Mouse (Mus musculus) hindbrain, postnatal 0 days (tissue): Measurements from ENCODE around the gene Rpgrip1l. TPM values are rescaled to one million over a fixed set of nuclear protein-coding genes. Genes with fewer than 3 reads are reported as not detected.

Source experiments
- ATAC-seq: fragments of 200-750 bp; cut with Nextera tagmentation; 2 replicates; pipeline ENCODE4 v1.8.0; 2017; ENCODE audit warnings: mild to moderate bottlenecking, moderate TSS enrichment, moderate library complexity
- DNase-seq: peaks from one replicate; pipeline ENCODE4 v3.0.0-alpha.2; 2015; ENCODE audit warnings: low spot score
- H3K27ac ChIP-seq: fragments of 300-500 bp; sonication (generic); 2 replicates; pipeline ENCODE4 v1.5.1; 2014; ENCODE audit warnings: mild to moderate bottlenecking
- H3K27me3 ChIP-seq: fragments of 300-500 bp; sonication (generic); 2 replicates; pipeline ENCODE4 v1.6.1; 2014; ENCODE audit warnings: low read length, mixed read lengths; ENCODE audit not compliant: insufficient read depth
- H3K36me3 ChIP-seq: fragments of 300-500 bp; sonication (generic); 2 replicates; pipeline ENCODE4 v1.6.1; 2014; ENCODE audit warnings: low read length, mixed read lengths; ENCODE audit not compliant: insufficient read depth
- H3K4me1 ChIP-seq: fragments of 300-500 bp; sonication (generic); 2 replicates; pipeline ENCODE4 v1.6.1; 2014; ENCODE audit warnings: antibody characterized with exemption, low read length, mixed read lengths; ENCODE audit not compliant: insufficient read depth
- H3K4me2 ChIP-seq: fragments of 300-500 bp; sonication (generic); 2 replicates; pipeline ENCODE4 v1.6.1; 2014; ENCODE audit warnings: low read depth, mild to moderate bottlenecking, low read length, moderate library complexity, mixed read lengths
- H3K4me3 ChIP-seq: fragments of 300-500 bp; sonication (generic); 2 replicates; pipeline ENCODE4 v1.5.1; 2014; ENCODE audit warnings: low read length
- H3K9ac ChIP-seq: fragments of 300-500 bp; sonication (generic); replicated peaks from 2 replicates; pipeline ENCODE4 v1.6.1; 2014; ENCODE audit warnings: mild to moderate bottlenecking, low read length, moderate library complexity, mixed read lengths
- H3K9me3 ChIP-seq: fragments of 300-500 bp; sonication (generic); 2 replicates; pipeline ENCODE4 v1.6.1; 2016; ENCODE audit warnings: low read length, mixed read lengths
- CTCF ChIP-seq: IDR thresholded peaks from 2 replicates; pipeline ENCODE4 v1.5.1; 2016; ENCODE audit warnings: antibody characterized with exemption, control low read depth, low read depth
- WGBS: fragments of 180-500 bp; shearing (Covaris S2); extraction: QIAGEN DNeasy Blood & Tissue Kit; methylation state at CpG from one replicate; pipeline ENCODE4 v1.1.7; 2014; 5-methylcytosine and 5-hydroxymethylcytosine counted together
- polyA plus RNA-seq: library from polyadenylated mRNA; unstranded; fragments of >200 nt; fragmentation: Nextera tagmentation; extraction: Ambion mirVana; gene quantifications from 2 replicates; pipeline ENCODE4 v1.2.1, GENCODE M21; 2015
- total RNA-seq: library from RNA; depleted of rRNA; stranded (reverse); fragments of >200 nt; gene quantifications from 2 replicates; pipeline ENCODE4 v1.2.3, GENCODE M21; 2014

The Rpgrip1l gene
- total and polyA plus RNA-seq, 2 experiments from 2014 or later: 6.8 to 12.7 TPM

DNA sequence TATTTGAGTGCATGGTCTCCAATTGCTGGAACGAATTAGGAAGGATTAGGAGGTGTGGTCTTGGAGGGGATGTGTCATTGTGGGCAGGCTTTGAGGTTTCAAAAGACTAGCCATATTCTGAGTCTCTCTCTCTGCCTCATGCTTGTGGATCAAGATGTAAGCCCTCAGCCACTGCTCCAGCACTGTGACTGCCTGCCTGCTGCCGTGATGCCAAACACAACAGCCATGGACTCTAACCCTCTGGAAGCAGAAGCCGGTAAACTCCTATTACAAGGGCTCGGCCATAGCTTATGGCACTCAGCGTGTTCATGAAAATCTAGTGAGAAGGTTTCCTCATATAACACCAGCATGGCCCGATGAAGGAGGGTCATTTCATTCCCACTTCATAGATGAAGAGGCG, 36.8 kb upstream of the Rpgrip1l start:
- Histone ChIP-seq H3K9ac (no peak overlapping the region), H3K36me3 (no peaks in the 10 kb centered on the region), H3K4me1 (peaks cover 8% of the 10 kb centered on the region; the same call in 1 of the 2 replicates), H3K9me3 (no peaks in the 10 kb centered on the region), H3K4me2 (no peak overlapping the region), H3K27me3 (no peaks in the 10 kb centered on the region), H3K4me3 (no peak overlapping the region), H3K27ac (no peak overlapping the region)
- DNase-seq: no peak
- TF ChIP-seq CTCF: no peak
- no peak for ATAC-seq
- 86% methylated on average over 7 of the region's 7 CpGs for WGBS

DNA sequence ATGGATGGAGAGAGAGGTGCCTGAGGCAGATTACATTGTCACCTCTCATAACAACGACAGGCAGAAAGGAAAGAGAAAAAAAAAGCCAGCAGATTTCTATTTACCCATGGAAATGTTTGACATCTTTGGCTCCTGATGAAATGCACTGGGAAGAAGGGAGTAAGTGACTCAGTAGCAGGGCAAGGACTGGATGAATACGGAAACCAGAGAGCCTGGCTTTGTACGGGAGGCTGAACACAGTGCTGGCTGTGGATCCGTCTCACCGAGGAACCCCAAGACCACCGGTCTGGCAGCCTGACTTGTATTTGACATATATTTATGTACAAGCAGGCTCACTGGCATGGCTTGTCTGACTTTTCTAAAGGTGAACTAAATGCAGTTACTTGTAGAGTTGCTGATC, 34.5 kb upstream of the Rpgrip1l start:
- ATAC-seq (no peak), DNase-seq (no peak)
- Histone ChIP-seq H3K4me3 (no peak overlapping the region), H3K9me3 (no peaks in the 10 kb centered on the region), H3K27ac (no peak overlapping the region), H3K4me1 (peaks cover 8% of the 10 kb centered on the region; the same call in 1 of the 2 replicates), H3K36me3 (no peaks in the 10 kb centered on the region), H3K27me3 (no peaks in the 10 kb centered on the region), H3K9ac (no peak overlapping the region), H3K4me2 (no peak overlapping the region)
- 63% methylated on average over 6 of the region's 6 CpGs for WGBS
- no peak for TF ChIP-seq CTCF

DNA sequence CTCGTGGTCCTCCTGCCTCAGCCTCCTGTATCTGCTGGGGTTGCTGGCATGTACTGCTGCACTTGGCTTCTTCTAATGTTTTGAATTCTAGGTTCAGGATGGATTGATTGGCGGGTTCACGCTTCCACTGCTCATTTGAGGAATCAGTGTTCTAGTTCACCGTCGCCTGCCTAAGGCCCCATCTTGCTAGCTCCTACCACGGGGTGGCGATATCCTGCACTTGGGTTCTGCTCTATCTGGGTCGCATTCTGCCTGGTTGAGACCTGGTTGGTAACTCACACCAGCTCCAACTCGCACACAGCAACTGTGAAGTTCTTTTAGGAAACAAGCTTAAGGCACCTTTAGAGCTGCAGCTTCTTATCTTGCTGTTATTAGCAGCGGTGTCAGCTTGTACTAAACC, 34.1 kb upstream of the Rpgrip1l start:
- Histone ChIP-seq H3K27ac (no peak overlapping the region), H3K4me3 (no peak overlapping the region), H3K36me3 (no peaks in the 10 kb centered on the region), H3K27me3 (no peaks in the 10 kb centered on the region), H3K4me1 (peaks cover 8% of the 10 kb centered on the region; the same call in 1 of the 2 replicates), H3K9me3 (no peaks in the 10 kb centered on the region), H3K4me2 (no peak overlapping the region), H3K9ac (no peak overlapping the region)
- ATAC-seq (no peak), DNase-seq (no peak)
- 0 out of 2 replicates have a peak, but pooled peaks have one; percentile 6 for TF ChIP-seq CTCF
- 87% methylated on average over 10 of the region's 10 CpGs for WGBS

- 85% methylated on average over 11 of the region's 11 CpGs for WGBS
Measured at GRCm38 (mm10) chr8:91344659-91345058, 31.6 kb upstream of the Rpgrip1l start.

DNA sequence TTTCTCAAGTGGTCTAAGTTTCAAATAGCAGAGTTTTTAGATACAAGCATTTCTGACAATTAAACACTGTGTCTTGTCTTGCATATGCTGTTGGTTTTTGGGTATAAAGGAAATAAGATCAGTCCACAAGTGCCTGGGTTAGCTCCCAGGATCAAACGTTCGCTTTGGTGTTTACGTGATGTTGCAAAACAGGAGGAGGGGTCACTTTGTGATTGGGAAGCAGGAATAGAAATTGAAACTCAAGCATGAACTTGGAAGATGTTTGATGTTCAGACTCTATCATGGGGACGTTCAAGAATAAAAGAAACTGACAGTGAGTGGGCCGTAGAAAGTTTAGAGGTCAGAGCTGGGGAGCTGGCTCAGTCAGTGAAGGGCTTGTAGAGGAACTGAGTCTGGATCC, 29.7 kb upstream of the Rpgrip1l start:
- TF ChIP-seq CTCF: no peak
- H3K4me1 ChIP-seq: no peaks in the 10 kb centered on the region
- H3K9ac ChIP-seq: no peak overlapping the region
- ATAC-seq: no peak
- H3K4me2 ChIP-seq: no peak overlapping the region
- H3K27ac ChIP-seq: no peak overlapping the region
- H3K9me3 ChIP-seq: no peaks in the 10 kb centered on the region
- DNase-seq: no peak
- no peak overlapping the region for H3K4me3 ChIP-seq
- no peaks in the 10 kb centered on the region for H3K27me3 ChIP-seq
- 68% methylated on average over 5 of the region's 5 CpGs for WGBS
- H3K36me3 ChIP-seq: no peaks in the 10 kb centered on the region

More at GRCm38 (mm10) chr8:91344659-91345058, 31.6 kb upstream of the Rpgrip1l start:
- Histone ChIP-seq H3K4me1 (no peaks in the 10 kb centered on the region), H3K9me3 (no peaks in the 10 kb centered on the region), H3K27ac (no peak overlapping the region), H3K27me3 (no peaks in the 10 kb centered on the region), H3K36me3 (no peaks in the 10 kb centered on the region), H3K9ac (no peak overlapping the region), H3K4me2 (no peak overlapping the region), H3K4me3 (no peak overlapping the region)
- ATAC-seq (no peak), DNase-seq (no peak)
- TF ChIP-seq CTCF: no peak

DNA sequence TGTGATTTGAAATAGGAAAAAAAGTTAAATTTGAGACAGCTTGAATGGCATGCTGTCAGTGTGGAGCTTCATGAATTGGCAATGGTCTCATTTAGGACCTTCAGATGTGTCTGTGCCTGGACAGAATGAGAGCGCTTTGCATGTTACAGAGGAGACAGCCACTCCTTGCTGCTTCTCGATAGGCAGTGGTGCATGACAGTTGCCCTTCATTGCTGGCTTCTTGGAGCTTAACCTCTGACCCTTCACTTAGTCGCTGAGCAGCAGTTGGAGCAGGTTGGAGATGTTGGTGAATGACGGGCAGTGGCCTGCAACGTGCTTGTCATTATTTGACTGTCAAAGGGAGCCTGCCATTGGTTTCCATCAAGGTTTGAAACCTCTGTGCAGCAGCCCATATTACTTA, 29.1 kb upstream of the Rpgrip1l start:
- Histone ChIP-seq H3K27me3 (no peaks in the 10 kb centered on the region), H3K27ac (no peak overlapping the region), H3K4me3 (no peak overlapping the region), H3K9me3 (no peaks in the 10 kb centered on the region), H3K9ac (no peak overlapping the region), H3K36me3 (no peaks in the 10 kb centered on the region), H3K4me2 (no peak overlapping the region), H3K4me1 (no peaks in the 10 kb centered on the region)
- DNase-seq (no peak), ATAC-seq (no peak)
- WGBS: 48% methylated on average over 5 of the region's 5 CpGs
- no peak for TF ChIP-seq CTCF

DNA sequence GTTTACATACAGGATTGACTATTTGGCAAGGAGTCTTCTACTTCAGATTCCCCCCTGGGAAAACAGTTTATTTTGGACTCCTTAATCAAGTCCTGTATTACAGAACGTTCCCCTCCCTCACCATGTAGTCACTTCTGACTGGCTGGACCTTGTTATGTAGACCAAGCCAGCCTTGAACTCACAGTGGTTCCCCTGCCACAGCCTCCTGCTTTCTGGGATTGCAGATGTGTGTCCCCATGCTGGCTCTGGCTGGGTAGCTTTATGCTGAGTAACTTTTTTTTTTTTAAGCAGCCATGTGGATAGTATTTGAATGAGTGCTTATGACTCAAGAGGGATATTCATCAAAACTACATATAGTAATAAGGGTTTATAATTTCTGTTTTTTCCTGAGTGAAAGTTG, 27.7 kb upstream of the Rpgrip1l start:
- Histone ChIP-seq H3K36me3 (no peaks in the 10 kb centered on the region), H3K4me1 (no peaks in the 10 kb centered on the region), H3K4me2 (no peak overlapping the region), H3K27me3 (no peaks in the 10 kb centered on the region), H3K27ac (no peak overlapping the region), H3K9ac (no peak overlapping the region), H3K9me3 (no peaks in the 10 kb centered on the region), H3K4me3 (no peak overlapping the region)
- no peak for DNase-seq
- WGBS: 57% methylated on average over 1 of the region's 1 CpGs
- no peak for TF ChIP-seq CTCF
- no peak for ATAC-seq
